Mouse (Mus musculus) megakaryocyte, embryonic 14.5 days (primary cell): Measurements from ENCODE around the gene Olfr263.

Experiments used
- FLI1 ChIP-seq: IDR thresholded peaks from 2 replicates; pipeline ENCODE4 v1.6.1; 2012; ENCODE audit warnings: low read length, inconsistent platforms, mixed read lengths
- GATA1 ChIP-seq: IDR thresholded peaks from 3 replicates; pipeline ENCODE4 v1.6.1; 2012; ENCODE audit warnings: mixed read lengths, low read length, inconsistent platforms, borderline replicate concordance

DNA sequence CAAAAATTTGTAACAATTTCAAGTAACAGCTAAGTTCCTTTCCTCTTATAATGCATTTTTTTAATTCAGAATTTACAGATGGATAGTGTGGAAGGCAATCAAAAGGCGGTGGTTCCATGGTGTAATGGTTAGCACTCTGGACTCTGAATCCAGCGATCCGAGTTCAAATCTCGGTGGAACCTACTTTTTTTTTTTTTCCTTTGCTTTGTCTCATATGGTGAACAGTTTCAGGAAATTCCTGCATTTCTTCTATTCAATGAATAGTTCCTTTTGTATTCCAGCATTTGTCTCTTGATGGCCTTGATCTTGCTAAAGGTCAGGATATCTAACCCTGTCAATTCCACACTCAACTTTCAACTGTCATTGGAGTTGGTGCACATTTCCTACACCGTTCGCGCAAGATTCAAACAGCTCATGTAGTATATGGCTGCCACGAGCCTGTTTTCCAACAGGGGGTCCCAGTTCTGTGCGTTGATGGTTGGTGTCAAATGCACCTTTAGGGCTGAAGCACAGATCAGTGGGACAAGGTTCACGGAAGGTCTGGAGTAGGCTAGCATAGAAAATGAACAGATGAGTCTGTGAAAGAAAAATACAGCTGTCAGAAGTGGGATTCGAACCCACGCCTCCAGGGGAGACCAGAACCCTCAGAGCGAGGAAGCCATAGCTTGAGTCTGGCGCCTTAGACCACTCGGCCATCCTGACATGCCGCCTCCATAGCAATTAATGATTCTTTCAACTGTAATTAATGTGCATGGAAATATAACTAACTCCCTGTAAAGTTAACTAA, 43.0 kb downstream of the Olfr263 start:
- TF ChIP-seq GATA1 (no peak), FLI1 (no peak)
